In genomic region chr6:15789523-15790500, GRCm38 (mm10) we compare ENCODE assay signal across 7 mouse cellular contexts.
DNase-seq lines count a peak whose midpoint lies in the region; ATAC-seq and TF ChIP-seq lines count a peak whose summit lies in the region.

No protein-coding gene starts in this region.

- WGBS in midbrain, embryonic 15.5 days, result 11% methylated on average over 16 of the region's 16 CpGs
- WGBS in spleen, adult 2 months, result 60% methylated on average over 16 of the region's 16 CpGs

- H3K36me3 ChIP-seq in midbrain, embryonic 15.5 days (replicated peaks), result no peaks in the 10 kb centered on the region
- H3K36me3 ChIP-seq in spleen, adult 2 months (ENCODE audit: control insufficient read depth, insufficient read depth, low read length), result 0 out of 2 replicates have a peak, but pooled peaks cover 1% of the 10 kb centered on the region

- 0 out of 2 replicates have a peak overlapping the region, but pooled peaks have one; percentile 5 for H3K4me3 ChIP-seq in midbrain, embryonic 15.5 days
- H3K4me3 ChIP-seq in spleen, adult 2 months (ENCODE audit: extremely low read depth, insufficient read depth, insufficient read length), result no peak overlapping the region

- no peak overlapping the region for H3K9ac ChIP-seq in midbrain, embryonic 15.5 days

- H3K9me3 ChIP-seq in midbrain, embryonic 15.5 days, result no peaks in the 10 kb centered on the region

- no peaks in the 10 kb centered on the region for H3K27me3 ChIP-seq in midbrain, embryonic 15.5 days (replicated peaks)
- H3K27me3 ChIP-seq in spleen, adult 2 months (ENCODE audit: control insufficient read depth, insufficient read depth, low read length), result no peaks in the 10 kb centered on the region

- TF ChIP-seq POLR2A in spleen, adult 2 months (IDR thresholded peaks at IDR 0.05; ENCODE audit: low read depth, low read length), result no peak

- peak; percentile 65 to 82 for DNase-seq in adrenal gland, adult 18-20 months (ENCODE audit: low spot score in 2 of 2)
- peak; percentile 71 for DNase-seq in embryo, embryonic 11 days
- peak; percentile 62 to 83 for DNase-seq in gastrocnemius, postnatal 4 days (ENCODE audit: low spot score in 2 of 2)
- peak; percentile 58 for DNase-seq in kidney, adult 11 months
- peak; percentile 64 to 70 for DNase-seq in left cerebral cortex, postnatal 36 days (ENCODE audit: low spot score in 2 of 2)
- DNase-seq in spleen, adult 2 months (ENCODE audit: low read depth in 1 of 2, low spot score in 2 of 2), result peak; percentile 52 to 84

- peak; percentile 84 for ATAC-seq in midbrain, embryonic 15.5 days (replicated peaks)

- H3K4me2 ChIP-seq in midbrain, embryonic 15.5 days, result peak overlapping the region; percentile 34; the same call in 1 of the 2 replicates

- H3K27ac ChIP-seq in midbrain, embryonic 15.5 days, result peak overlapping the region; percentile 58
- H3K27ac ChIP-seq in spleen, adult 2 months (ENCODE audit: insufficient read depth, low read length), result no peak overlapping the region

- intact Hi-C loops in left cerebral cortex, postnatal 36 days (cut with DNase I), result no loop called here

- H3K4me1 ChIP-seq in midbrain, embryonic 15.5 days, result peaks cover 12% of the 10 kb centered on the region
- H3K4me1 ChIP-seq in spleen, adult 2 months (ENCODE audit: control insufficient read depth, insufficient read depth, insufficient read length), result peaks cover 11% of the 10 kb centered on the region; the same call in 1 of the 2 replicates

- peak; percentile 83; the same call in 1 of the 2 replicates for TF ChIP-seq CTCF in spleen, adult 2 months (IDR thresholded peaks at IDR 0.05; ENCODE audit: extremely low read depth, insufficient read depth, insufficient read length, insufficient replicate concordance)
